Mouse (Mus musculus): ENCODE measurements around the gene Ephx3. TPM values are rescaled to one million over a fixed set of nuclear protein-coding genes. Genes with fewer than 3 reads are reported as not detected.

Ephx3 gene
- total and polyA plus RNA-seq, 3 experiments = 0.24 to 0.30 TPM; not detected in 1

DNA sequence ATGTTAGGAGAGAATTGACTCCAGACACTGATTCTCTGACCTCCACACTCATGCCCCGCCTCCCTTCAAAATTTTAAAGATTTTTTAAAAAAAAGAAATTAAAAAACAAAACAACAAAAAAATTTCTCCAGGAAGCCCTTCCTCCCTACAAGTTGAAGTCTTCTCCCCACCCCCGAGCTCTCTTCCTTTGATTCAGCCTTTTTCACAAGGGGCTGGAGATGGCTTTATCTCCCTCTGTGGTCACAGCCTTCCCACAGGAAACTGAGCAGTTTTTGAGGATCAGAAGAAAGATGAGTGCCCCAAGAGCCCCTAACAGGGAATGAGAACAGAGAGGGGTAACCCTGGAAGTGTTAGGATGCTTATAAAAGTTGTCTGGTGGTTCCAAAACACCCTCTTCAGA is 16.9 kb downstream of the Ephx3 start:
- no peak overlapping the region for H3K4me2 ChIP-seq (ENCODE audit: insufficient read depth, low read depth, poor library complexity, severe bottlenecking)
- no peak overlapping the region for H3K9ac ChIP-seq (ENCODE audit: insufficient read depth, low read depth)
- in situ Hi-C loops (cut with MboI; ENCODE audit: low pct_ligation_motif_present, low pct_unique_long_range_greater_than_20kb, low sequenced_read_pairs) = no loop called here
- H3K36me3 ChIP-seq (replicated peaks in 1 of 2; ENCODE audit: control insufficient read depth in 1 of 2, insufficient read depth in 1 of 2, low read length in 1 of 2) = no peaks in the 10 kb centered on the region
- no peak overlapping the region for H3K4me3 ChIP-seq (replicated peaks in 1 of 3; ENCODE audit: low read depth in 2 of 3, low read length in 2 of 3, poor library complexity in 1 of 3)
- H3K27me3 ChIP-seq (replicated peaks) = peaks cover 4% of the 10 kb centered on the region
- no peak overlapping the region for H3K27ac ChIP-seq (ENCODE audit: insufficient read depth, low read depth)
- TF ChIP-seq PAX5 (IDR thresholded peaks at IDR 0.05; ENCODE audit: low read length) (no peak), HCFC1 (IDR thresholded peaks at IDR 0.05; ENCODE audit: low read depth, low read length) (no peak), ZC3H11A (IDR thresholded peaks at IDR 0.05; ENCODE audit: low read depth, low read length) (no peak), SMC3 (IDR thresholded peaks at IDR 0.05; ENCODE audit: low read depth, low read length) (no peak), EP300 (IDR thresholded peaks at IDR 0.05; ENCODE audit: low read length) (no peak), JUND (conservative IDR thresholded peaks at IDR 0.05; ENCODE audit: low read depth, low read length) (no peak), RAD21 (IDR thresholded peaks at IDR 0.05; ENCODE audit: low read depth, low read length) (no peak), MAX (IDR thresholded peaks at IDR 0.05; ENCODE audit: low read length) (no peak), CHD2 (IDR thresholded peaks at IDR 0.05; ENCODE audit: low read length) (no peak), TBP (conservative IDR thresholded peaks at IDR 0.05; ENCODE audit: low read depth, low read length) (no peak), USF1 (IDR thresholded peaks at IDR 0.05; ENCODE audit: low read depth, low read length) (no peak), POLR2AphosphoS2 (IDR thresholded peaks at IDR 0.05; ENCODE audit: low read depth, low read length) (no peak), UBTF (IDR thresholded peaks at IDR 0.05; ENCODE audit: low read depth, low read length) (no peak), MAZ (IDR thresholded peaks at IDR 0.05; ENCODE audit: low read depth, low read length) (no peak)
- dilution Hi-C loops (cut with MboI; ENCODE audit: extremely low pct_ligation_motif_present, extremely low pct_unique_long_range_greater_than_20kb, low sequenced_read_pairs) = no loop called here
- DNase-seq (ENCODE audit: extremely low read depth) = no peak
- no peaks in the 10 kb centered on the region for H3K9me3 ChIP-seq (replicated peaks; ENCODE audit: low read length)
- H3K79me2 ChIP-seq (replicated peaks; ENCODE audit: control insufficient read depth, extremely low read depth, insufficient read depth, poor library complexity, severe bottlenecking) = no peaks in the 10 kb centered on the region
- H3K4me1 ChIP-seq (ENCODE audit: control insufficient read depth in 1 of 2, insufficient read depth in 2 of 2) = no peaks in the 10 kb centered on the region

DNA sequence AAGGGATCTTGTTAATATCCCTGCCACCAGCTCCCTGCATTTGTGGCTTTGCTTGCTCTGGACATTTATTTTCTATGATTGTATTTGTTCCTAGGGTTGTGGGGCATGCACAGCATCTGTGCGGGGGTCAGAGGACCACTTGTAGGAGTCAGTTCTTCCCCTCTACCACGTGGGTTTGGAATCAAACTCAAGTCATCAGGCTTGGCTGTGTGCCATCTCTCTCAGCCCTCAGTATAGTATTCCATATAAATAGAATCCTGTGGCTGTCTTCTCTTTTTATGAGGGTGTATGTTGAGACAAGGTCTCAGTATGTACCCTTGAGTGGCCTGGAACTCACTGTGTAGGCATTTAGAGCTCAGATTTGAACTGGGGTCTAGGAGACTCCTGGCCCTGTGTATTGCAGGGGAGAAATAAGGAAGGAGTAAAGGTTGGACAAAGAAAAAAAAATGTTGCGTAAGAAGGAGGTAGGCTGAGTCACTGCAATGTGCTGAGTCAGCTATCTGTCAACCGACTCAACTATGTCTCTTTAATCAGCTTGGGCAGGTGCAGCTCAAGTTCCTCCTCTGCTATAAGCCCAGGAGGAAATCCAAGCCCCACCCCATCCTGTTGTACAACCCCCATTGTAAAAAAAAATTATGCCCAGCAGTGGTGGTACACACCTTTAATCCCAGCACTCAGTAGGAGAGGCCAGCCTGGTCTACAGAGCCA is 19.7 kb downstream of the Ephx3 start:
- H3K27ac ChIP-seq (ENCODE audit: insufficient read depth, low read depth) = no peak overlapping the region
- dilution Hi-C loops (cut with MboI; ENCODE audit: extremely low pct_ligation_motif_present, extremely low pct_unique_long_range_greater_than_20kb, low sequenced_read_pairs) (no loop called here), in situ Hi-C loops (cut with MboI; ENCODE audit: low pct_ligation_motif_present, low pct_unique_long_range_greater_than_20kb, low sequenced_read_pairs) (no loop called here)
- no peaks in the 10 kb centered on the region for H3K36me3 ChIP-seq (replicated peaks in 1 of 2; ENCODE audit: control insufficient read depth in 1 of 2, insufficient read depth in 1 of 2, low read length in 1 of 2)
- no peak overlapping the region for H3K4me3 ChIP-seq (replicated peaks in 1 of 3; ENCODE audit: low read depth in 2 of 3, low read length in 2 of 3, poor library complexity in 1 of 3)
- no peak overlapping the region for H3K4me2 ChIP-seq (ENCODE audit: insufficient read depth, low read depth, poor library complexity, severe bottlenecking)
- peaks cover 9% of the 10 kb centered on the region for H3K27me3 ChIP-seq (replicated peaks)
- DNase-seq (ENCODE audit: extremely low read depth) = no peak
- H3K79me2 ChIP-seq (replicated peaks; ENCODE audit: control insufficient read depth, extremely low read depth, insufficient read depth, poor library complexity, severe bottlenecking) = no peaks in the 10 kb centered on the region
- no peak for TF ChIP-seq NELFE (IDR thresholded peaks at IDR 0.05; ENCODE audit: low read depth, low read length)
- TF ChIP-seq MAFK (IDR thresholded peaks at IDR 0.05; ENCODE audit: insufficient replicate concordance, low read length) = peak; percentile 97
- peaks cover 13 to 15% of the 10 kb centered on the region in 2 experiments for H3K4me1 ChIP-seq (ENCODE audit: control insufficient read depth in 1 of 2, insufficient read depth in 2 of 2)
- no peak overlapping the region for H3K9ac ChIP-seq (ENCODE audit: insufficient read depth, low read depth)
- H3K9me3 ChIP-seq (replicated peaks; ENCODE audit: low read length) = peaks cover 3% of the 10 kb centered on the region
